Mouse (Mus musculus): ENCODE results near the gene Rad9a.

Rad9a gene

GRCm38 (mm10) chr19:4192251-4192985 lies 9.0 kb downstream of the Rad9a start:
- no peaks in the 10 kb centered on the region for H3K27me3 ChIP-seq (ENCODE audit: control insufficient read depth, insufficient read depth, low read length, poor library complexity, severe bottlenecking)
- H3K36me3 ChIP-seq (ENCODE audit: control insufficient read depth, insufficient read depth, low read length, poor library complexity, severe bottlenecking): peaks cover 31% of the 10 kb centered on the region
- no peak for DNase-seq (ENCODE audit: low read depth, low spot score)

- peak; percentile 97 for DNase-seq (ENCODE audit: low read depth, low spot score)
- H3K36me3 ChIP-seq (ENCODE audit: control insufficient read depth, insufficient read depth, low read length, poor library complexity, severe bottlenecking): peaks cover 33% of the 10 kb centered on the region
- no peaks in the 10 kb centered on the region for H3K27me3 ChIP-seq (ENCODE audit: control insufficient read depth, insufficient read depth, low read length, poor library complexity, severe bottlenecking)
Measured at GRCm38 (mm10) chr19:4191528-4192250, 9.8 kb downstream of the Rad9a start, which contains the start of gene Ppp1ca. TSS of gene Ppp1ca (plus strand) at chr19:4192065.

- peak; percentile 90 for DNase-seq (ENCODE audit: low read depth, low spot score)
- Histone ChIP-seq H3K27me3 (ENCODE audit: control insufficient read depth, insufficient read depth, low read length, poor library complexity, severe bottlenecking) (no peaks in the 10 kb centered on the region), H3K36me3 (ENCODE audit: control insufficient read depth, insufficient read depth, low read length, poor library complexity, severe bottlenecking) (peaks cover 33% of the 10 kb centered on the region)
Measured at GRCm38 (mm10) chr19:4190831-4191334, 10.6 kb downstream of the Rad9a start, which contains the start of gene Tbc1d10c. TSS of gene Tbc1d10c (minus strand) at chr19:4191284.

GRCm38 (mm10) chr19:4189051-4189620 lies 12.3 kb downstream of the Rad9a start:
- Histone ChIP-seq H3K36me3 (ENCODE audit: control insufficient read depth, insufficient read depth, low read length, poor library complexity, severe bottlenecking) (peaks cover 32% of the 10 kb centered on the region), H3K27me3 (ENCODE audit: control insufficient read depth, insufficient read depth, low read length, poor library complexity, severe bottlenecking) (no peaks in the 10 kb centered on the region)
- DNase-seq (ENCODE audit: low read depth, low spot score): no peak

GRCm38 (mm10) chr19:4187303-4187702 lies 14.2 kb downstream of the Rad9a start:
- H3K36me3 ChIP-seq (ENCODE audit: control insufficient read depth, insufficient read depth, low read length, poor library complexity, severe bottlenecking): peaks cover 41% of the 10 kb centered on the region
- no peak for DNase-seq (ENCODE audit: low read depth, low spot score)

GRCm38 (mm10) chr19:4184976-4185975 lies 16.2 kb downstream of the Rad9a start:
- H3K36me3 ChIP-seq (ENCODE audit: control insufficient read depth, insufficient read depth, low read length, poor library complexity, severe bottlenecking): peaks cover 42% of the 10 kb centered on the region
- DNase-seq (ENCODE audit: low read depth, low spot score): peak; percentile 78
- no peaks in the 10 kb centered on the region for H3K27me3 ChIP-seq (ENCODE audit: control insufficient read depth, insufficient read depth, low read length, poor library complexity, severe bottlenecking)

More at GRCm38 (mm10) chr19:4187303-4187702, 14.2 kb downstream of the Rad9a start:
- H3K27me3 ChIP-seq (ENCODE audit: control insufficient read depth, insufficient read depth, low read length, poor library complexity, severe bottlenecking): no peaks in the 10 kb centered on the region

- Histone ChIP-seq H3K27me3 (ENCODE audit: control insufficient read depth, insufficient read depth, low read length, poor library complexity, severe bottlenecking) (no peaks in the 10 kb centered on the region), H3K36me3 (ENCODE audit: control insufficient read depth, insufficient read depth, low read length, poor library complexity, severe bottlenecking) (peaks cover 39% of the 10 kb centered on the region)
- no peak for DNase-seq (ENCODE audit: low read depth, low spot score)
Measured at GRCm38 (mm10) chr19:4183689-4184088, 17.8 kb downstream of the Rad9a start.

GRCm38 (mm10) chr19:4181892-4182291 lies 19.6 kb downstream of the Rad9a start:
- DNase-seq (ENCODE audit: low read depth, low spot score): peak; percentile 91
- H3K27me3 ChIP-seq (ENCODE audit: control insufficient read depth, insufficient read depth, low read length, poor library complexity, severe bottlenecking): no peaks in the 10 kb centered on the region

GRCm38 (mm10) chr19:4180411-4180810 lies 21.1 kb downstream of the Rad9a start:
- DNase-seq (ENCODE audit: low read depth, low spot score): no peak
- Histone ChIP-seq H3K27me3 (ENCODE audit: control insufficient read depth, insufficient read depth, low read length, poor library complexity, severe bottlenecking) (no peaks in the 10 kb centered on the region), H3K36me3 (ENCODE audit: control insufficient read depth, insufficient read depth, low read length, poor library complexity, severe bottlenecking) (peaks cover 34% of the 10 kb centered on the region)

More at GRCm38 (mm10) chr19:4181892-4182291, 19.6 kb downstream of the Rad9a start:
- H3K36me3 ChIP-seq (ENCODE audit: control insufficient read depth, insufficient read depth, low read length, poor library complexity, severe bottlenecking): peaks cover 36% of the 10 kb centered on the region

- DNase-seq (ENCODE audit: low read depth, low spot score): no peak
- H3K36me3 ChIP-seq (ENCODE audit: control insufficient read depth, insufficient read depth, low read length, poor library complexity, severe bottlenecking): peaks cover 13% of the 10 kb centered on the region
- no peaks in the 10 kb centered on the region for H3K27me3 ChIP-seq (ENCODE audit: control insufficient read depth, insufficient read depth, low read length, poor library complexity, severe bottlenecking)
Measured at GRCm38 (mm10) chr19:4175368-4175947, 26.0 kb downstream of the Rad9a start, which contains the start of gene Carns1. TSS of gene Carns1 (minus strand) at chr19:4175479.

GRCm38 (mm10) chr19:4172925-4173324 lies 28.5 kb downstream of the Rad9a start:
- Histone ChIP-seq H3K27me3 (ENCODE audit: control insufficient read depth, insufficient read depth, low read length, poor library complexity, severe bottlenecking) (no peaks in the 10 kb centered on the region), H3K36me3 (ENCODE audit: control insufficient read depth, insufficient read depth, low read length, poor library complexity, severe bottlenecking) (peaks cover 8% of the 10 kb centered on the region)
- DNase-seq (ENCODE audit: low read depth, low spot score): no peak

GRCm38 (mm10) chr19:4171393-4172290 lies 29.8 kb downstream of the Rad9a start:
- Histone ChIP-seq H3K27me3 (ENCODE audit: control insufficient read depth, insufficient read depth, low read length, poor library complexity, severe bottlenecking) (no peaks in the 10 kb centered on the region), H3K36me3 (ENCODE audit: control insufficient read depth, insufficient read depth, low read length, poor library complexity, severe bottlenecking) (peaks cover 4% of the 10 kb centered on the region)
- peak; percentile 58 for DNase-seq (ENCODE audit: low read depth, low spot score)

All from splenic B cell, adult 2 months (primary cell).